Mouse (Mus musculus): Measurements from ENCODE around the gene Pebp1.
"Not testable (repeated sequence)": the region's sequence is repeated elsewhere in the genome, so short reads cannot be mapped to it uniquely, and the experiment has no call there.

The Pebp1 gene

GRCm38 (mm10) chr5:117286831-117287822 lies at the start of gene Pebp1:
Pebp1 (minus strand) TSS chr5:117287625.
- DNase-seq, result peak; percentile 94

GRCm38 (mm10) chr5:117330457-117330856 lies 43.0 kb upstream of the Pebp1 start:
- DNase-seq, result peak; percentile 33

- DNase-seq, result no peak
These were observed 39.0 kb upstream of the Pebp1 start for GRCm38 (mm10) chr5:117326408-117326807.

- no peak for DNase-seq
These were observed 36.3 kb upstream of the Pebp1 start for GRCm38 (mm10) chr5:117323751-117324150.

GRCm38 (mm10) chr5:117318741-117319629 lies 31.6 kb upstream of the Pebp1 start, which contains the start of gene Vsig10:
Vsig10 (plus strand) TSS chr5:117319083.
- DNase-seq, result peak; percentile 67

GRCm38 (mm10) chr5:117314587-117315428 lies 27.4 kb upstream of the Pebp1 start:
- no peak for DNase-seq

- no peak for DNase-seq
These were observed 26.5 kb upstream of the Pebp1 start for GRCm38 (mm10) chr5:117313909-117314308.

- DNase-seq, result peak; percentile 66
These were observed 26.0 kb upstream of the Pebp1 start for GRCm38 (mm10) chr5:117313420-117313819.

- peak; percentile 69 for DNase-seq
These were observed 20.3 kb upstream of the Pebp1 start for GRCm38 (mm10) chr5:117307699-117308098.

GRCm38 (mm10) chr5:117306826-117307225 lies 19.4 kb upstream of the Pebp1 start:
- DNase-seq, result no peak

- no peak for DNase-seq
These were observed 18.3 kb upstream of the Pebp1 start for GRCm38 (mm10) chr5:117305754-117306153.

GRCm38 (mm10) chr5:117304947-117305346 lies 17.5 kb upstream of the Pebp1 start:
- peak; percentile 71 for DNase-seq

- no peak for DNase-seq
These were observed 16.5 kb upstream of the Pebp1 start for GRCm38 (mm10) chr5:117303691-117304579.

GRCm38 (mm10) chr5:117302899-117303298 lies 15.5 kb upstream of the Pebp1 start:
- peak; percentile 44 for DNase-seq

GRCm38 (mm10) chr5:117295011-117295410 lies 7.6 kb upstream of the Pebp1 start:
- DNase-seq, result no peak

- DNase-seq, result not testable (repeated sequence)
These were observed 6.4 kb upstream of the Pebp1 start for GRCm38 (mm10) chr5:117293776-117294175.

- DNase-seq, result peak; percentile 62
These were observed 5.1 kb upstream of the Pebp1 start for GRCm38 (mm10) chr5:117292547-117292946.

- no peak for DNase-seq
These were observed 3.9 kb upstream of the Pebp1 start for GRCm38 (mm10) chr5:117291312-117291711.

- DNase-seq, result no peak
These were observed 2.7 kb upstream of the Pebp1 start for GRCm38 (mm10) chr5:117290081-117290480.

GRCm38 (mm10) chr5:117289646-117290045 lies 2.2 kb upstream of the Pebp1 start:
- no peak for DNase-seq

- DNase-seq, result no peak
These were observed 1.1 kb downstream of the Pebp1 start for GRCm38 (mm10) chr5:117286286-117286685.

Measured in kidney, adult 11 months (tissue).